Mouse (Mus musculus): ENCODE measurements around the gene Ror2. TPM values are rescaled to one million over a fixed set of nuclear protein-coding genes. Genes with fewer than 3 reads are reported as not detected.
A peak's percentile ranks its signal among the peaks of the same experiment; 100 is the strongest.

Ror2 gene
- total RNA-seq, 2 experiments from 2014 or later: 1.2 to 1.3 TPM

GRCm38 (mm10) chr13:53096615-53097014, 189.3 kb downstream of the Ror2 start:
- DNase-seq (ENCODE audit: low spot score in 2 of 2): peak; percentile 70 to 74
- intact Hi-C loops (cut with DNase I): loop anchor here (1.0 to 10.0 kb wide), 4 partner anchors 114 to 442 kb away; partner anchors contain the start of gene Nfil3

- intact Hi-C loops (cut with DNase I): loop anchor here (5.0 to 10.0 kb wide), 2 partner anchors 113 to 180 kb away; partner anchors contain the start of gene Nfil3
Observed at GRCm38 (mm10) chr13:53095222-53095621, 190.7 kb downstream of the Ror2 start.

DNA sequence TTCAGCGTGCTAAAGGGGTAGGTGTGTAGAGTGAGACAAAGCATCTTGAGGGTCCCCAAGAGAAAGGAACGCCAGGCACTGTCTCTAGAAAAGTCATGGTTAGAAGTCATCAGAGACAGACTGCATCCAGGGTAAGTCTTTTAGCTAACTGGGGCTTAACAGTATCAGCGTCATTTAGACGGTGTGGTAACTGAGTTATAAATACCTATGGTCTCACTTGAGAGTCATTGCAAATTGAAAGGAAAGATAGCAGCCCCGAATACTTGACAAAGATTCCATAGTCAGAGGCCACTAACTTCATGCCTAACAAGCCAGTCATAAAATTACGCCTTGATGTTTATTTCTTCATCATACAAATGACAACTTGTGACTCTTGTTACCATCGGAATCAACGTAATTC, 191.3 kb downstream of the Ror2 start:
- intact Hi-C loops (cut with DNase I): loop anchor here (5.0 to 10.0 kb wide), 2 partner anchors 112 to 180 kb away; partner anchors contain the start of gene Nfil3
- no peak for DNase-seq (ENCODE audit: low spot score in 2 of 2)

More at GRCm38 (mm10) chr13:53095222-53095621, 190.7 kb downstream of the Ror2 start:
- no peak for DNase-seq (ENCODE audit: low spot score in 2 of 2)

- intact Hi-C loops (cut with DNase I): loop anchor here (10.0 kb wide), 1 partner anchor 179 kb away; no protein-coding TSS in a partner anchor
- DNase-seq (ENCODE audit: low spot score in 2 of 2): no peak
Observed at GRCm38 (mm10) chr13:53093407-53093806, 192.5 kb downstream of the Ror2 start.

GRCm38 (mm10) chr13:53086552-53087282, 199.2 kb downstream of the Ror2 start:
- DNase-seq (ENCODE audit: low spot score in 2 of 2): no peak
- intact Hi-C loops (cut with DNase I): no loop called here

DNA sequence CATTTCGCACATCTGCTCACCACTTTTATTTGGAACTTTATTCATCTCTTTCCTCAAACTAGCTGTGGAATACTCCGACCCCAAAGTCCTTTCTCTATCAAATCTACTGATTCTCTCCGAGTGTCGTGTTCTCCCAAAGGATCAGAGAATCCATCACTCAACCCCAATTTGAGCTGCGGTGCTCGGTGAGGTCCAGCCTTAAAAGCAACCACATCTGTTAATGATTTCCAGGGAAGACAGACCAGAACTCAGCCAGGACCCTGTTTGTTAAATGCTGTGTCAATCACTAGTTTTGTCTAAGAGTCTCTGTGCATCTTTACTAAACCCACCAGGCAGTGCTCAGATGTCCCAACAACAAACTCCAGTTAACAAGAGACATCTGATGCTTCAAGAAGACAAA, 204.1 kb downstream of the Ror2 start:
- no peak for DNase-seq (ENCODE audit: low spot score in 2 of 2)
- intact Hi-C loops (cut with DNase I): no loop called here

DNA sequence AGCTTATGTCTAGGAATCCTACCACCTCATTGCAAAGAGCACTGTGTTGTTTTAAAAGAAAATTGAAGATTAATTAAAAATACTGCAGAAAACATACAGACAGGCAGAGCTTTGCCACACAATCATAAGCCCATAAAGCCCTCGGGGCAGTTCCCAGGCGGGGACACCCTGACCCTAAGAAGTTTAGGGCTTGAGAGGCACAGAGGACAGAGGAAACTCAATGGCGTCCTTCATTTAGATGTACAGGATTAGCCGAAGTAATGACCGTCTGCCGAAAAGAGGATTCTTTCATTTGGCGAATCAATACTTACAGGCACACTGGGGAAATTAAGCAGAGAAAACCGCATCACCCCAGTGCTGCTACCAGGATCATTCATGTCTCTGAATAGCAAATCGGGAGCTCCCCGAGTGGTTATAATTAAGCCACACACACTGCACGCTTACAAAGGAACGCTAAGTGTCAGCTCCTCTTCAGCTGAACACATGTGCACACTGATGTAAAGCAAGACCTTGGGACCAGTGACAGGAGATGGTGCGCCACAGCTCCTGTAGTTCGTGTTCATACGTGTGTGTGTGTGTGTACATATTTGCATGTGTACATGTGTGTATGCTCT, 208.1 kb downstream of the Ror2 start:
- DNase-seq (ENCODE audit: low spot score in 2 of 2): no peak
- intact Hi-C loops (cut with DNase I): no loop called here

GRCm38 (mm10) chr13:53075006-53075405, 210.9 kb downstream of the Ror2 start:
- intact Hi-C loops (cut with DNase I): no loop called here
- no peak for DNase-seq (ENCODE audit: low spot score in 2 of 2)

DNA sequence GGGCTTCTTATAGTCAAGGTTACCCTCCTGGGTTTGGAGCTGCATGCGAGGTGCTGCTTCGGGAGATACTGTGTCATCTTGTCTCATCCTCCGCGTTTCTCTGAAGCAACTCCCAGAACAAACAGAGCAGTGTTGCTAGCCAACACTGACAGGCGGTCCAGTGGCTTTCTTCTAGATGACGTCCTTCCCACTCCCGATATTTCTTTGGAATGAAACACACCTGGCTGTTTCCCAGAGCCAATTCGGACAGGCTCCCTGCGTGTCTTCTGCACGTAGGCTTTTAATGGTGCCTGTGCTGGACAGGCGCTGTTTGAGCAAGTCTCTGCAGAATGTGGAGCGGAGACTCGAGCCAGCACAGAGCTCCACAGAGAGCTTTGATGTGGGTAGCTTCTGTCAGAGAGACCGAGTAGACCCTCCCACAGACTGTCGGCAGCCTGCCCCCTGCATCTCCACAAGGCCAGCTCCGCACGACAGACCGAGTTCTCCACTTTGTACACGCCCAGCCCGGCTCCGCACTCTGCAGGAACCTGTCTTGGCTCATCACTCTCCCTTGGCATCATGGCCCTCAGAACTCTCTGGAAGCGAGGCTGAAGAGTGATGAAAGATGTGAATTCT, 216.7 kb downstream of the Ror2 start:
- intact Hi-C loops (cut with DNase I): no loop called here
- no peak for DNase-seq (ENCODE audit: low spot score in 2 of 2)

DNA sequence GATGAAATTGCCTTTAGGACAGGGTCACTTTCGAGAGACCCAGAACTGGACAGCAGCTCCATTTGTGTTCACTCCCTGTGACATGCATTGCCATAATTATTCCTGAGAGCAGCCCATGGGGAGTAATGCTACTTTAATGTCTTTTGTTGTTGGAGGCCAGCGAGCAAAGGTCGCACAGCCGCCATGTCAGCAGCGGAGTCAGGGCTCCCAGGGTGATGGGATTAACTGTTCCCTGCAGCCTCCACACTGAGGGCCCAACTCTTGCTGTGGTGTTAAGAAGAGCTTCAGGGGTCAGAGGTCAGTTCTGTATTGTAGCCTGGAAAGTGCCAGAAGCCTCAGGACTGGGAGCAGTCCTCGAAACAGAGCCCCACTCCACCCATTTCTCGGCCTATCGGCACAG, 217.5 kb downstream of the Ror2 start:
- intact Hi-C loops (cut with DNase I): no loop called here
- DNase-seq (ENCODE audit: low spot score in 2 of 2): no peak

DNA sequence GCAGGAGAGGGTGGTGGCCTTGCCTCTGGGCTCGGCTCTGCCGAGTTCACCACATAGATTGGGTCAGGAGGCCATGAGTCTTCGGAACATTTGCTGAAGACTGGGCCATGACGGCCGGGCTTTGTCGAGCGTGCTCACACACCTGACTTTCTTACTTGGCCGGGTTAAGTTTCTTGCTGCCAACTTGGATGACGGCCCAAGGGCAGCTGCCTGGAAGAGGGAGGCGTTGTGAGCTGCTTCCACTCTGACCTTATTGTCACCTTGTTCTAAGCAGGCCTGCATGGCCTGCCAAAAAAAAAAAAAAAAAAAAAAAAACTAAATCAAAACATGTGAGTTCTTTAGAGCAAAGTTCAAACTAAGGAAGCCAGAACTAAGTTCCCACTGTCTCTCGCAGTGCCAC, 218.0 kb downstream of the Ror2 start:
- intact Hi-C loops (cut with DNase I): no loop called here
- no peak for DNase-seq (ENCODE audit: low spot score in 2 of 2)

- intact Hi-C loops (cut with DNase I): no loop called here
- no peak for DNase-seq (ENCODE audit: low spot score in 2 of 2)
Observed at GRCm38 (mm10) chr13:53065122-53065521, 220.8 kb downstream of the Ror2 start.

DNA sequence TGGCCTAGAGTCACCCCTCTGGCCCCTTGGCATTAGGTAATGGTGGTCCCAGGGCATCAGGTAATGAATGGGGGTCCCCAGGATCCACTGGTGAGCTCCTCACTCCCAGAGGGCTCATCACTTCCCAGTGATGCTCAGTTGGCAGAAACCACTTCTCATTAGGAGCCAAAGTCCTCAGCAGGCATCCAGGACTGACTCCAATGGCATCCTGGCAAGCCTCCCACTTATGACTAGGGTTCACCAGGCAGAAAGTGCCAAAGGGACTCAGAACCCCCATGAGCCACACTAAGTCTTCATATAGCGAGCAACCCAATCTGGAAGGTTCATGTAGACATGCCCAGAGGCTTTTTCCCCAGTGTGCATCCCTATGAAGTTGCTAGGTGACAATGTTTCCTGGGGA, 221.2 kb downstream of the Ror2 start:
- DNase-seq (ENCODE audit: low spot score in 2 of 2): no peak
- intact Hi-C loops (cut with DNase I): no loop called here

Other genes with a start within 250 kb of the Ror2 start
- 10 to 100 TPM; 28.1 to 31.7 TPM for gene Sptlc1, start 91.3 kb upstream of the Ror2 start, total RNA-seq (2021)
- under 1 TPM; 0.43 to 0.46 TPM for gene Msx2, start 186.9 kb upstream of the Ror2 start, total RNA-seq (2021)

All from left cerebral cortex, postnatal 25 days (tissue).